Mouse (Mus musculus): ENCODE measurements around the gene Rab8a. TPM values are rescaled to one million over a fixed set of nuclear protein-coding genes. Genes with fewer than 3 reads are reported as not detected.
"Not testable (repeated sequence)": the region's sequence is repeated elsewhere in the genome, so short reads cannot be mapped to it uniquely, and the experiment has no call there.

Rab8a gene
- polyA plus RNA-seq (2012; rRNA removed), result 39.1 and 67.4 TPM in 2 replicates

- TF ChIP-seq POLR2A (IDR thresholded peaks at IDR 0.05; ENCODE audit: borderline replicate concordance, extremely low read depth, low read depth, low read length), result peak; percentile 94
- no peak for TF ChIP-seq CTCF (IDR thresholded peaks at IDR 0.05; ENCODE audit: insufficient read depth, low read length)
- Histone ChIP-seq H3K4me1 (ENCODE audit: control insufficient read depth, insufficient read depth, low read length) (peaks cover 11% of the 10 kb centered on the region), H3K4me3 (replicated peaks; ENCODE audit: extremely low read depth, low read depth, low read length) (peak within 1 kb of the TSS; percentile 96)
- WGBS, result under 1% methylated on average over 82 of the region's 82 CpGs
- DNase-seq, result peak; percentile 99
Measured at GRCm38 (mm10) chr8:72160707-72161697, at the start of gene Rab8a. Gene Rab8a (plus strand): TSS chr8:72161200.

GRCm38 (mm10) chr8:72112486-72112885 is 48.5 kb upstream of the Rab8a start:
- no peaks in the 10 kb centered on the region for H3K4me1 ChIP-seq (ENCODE audit: control insufficient read depth, insufficient read depth, low read length)
- no peak overlapping the region for H3K4me3 ChIP-seq (replicated peaks; ENCODE audit: extremely low read depth, low read depth, low read length)
- DNase-seq, result no peak
- WGBS, result 71% methylated on average over 3 of the region's 3 CpGs
- TF ChIP-seq CTCF (IDR thresholded peaks at IDR 0.05; ENCODE audit: insufficient read depth, low read length) (no peak), POLR2A (IDR thresholded peaks at IDR 0.05; ENCODE audit: borderline replicate concordance, extremely low read depth, low read depth, low read length) (no peak)

- Histone ChIP-seq H3K4me1 (ENCODE audit: control insufficient read depth, insufficient read depth, low read length) (no peaks in the 10 kb centered on the region), H3K4me3 (replicated peaks; ENCODE audit: extremely low read depth, low read depth, low read length) (no peak overlapping the region)
- DNase-seq, result no peak
- no peak for TF ChIP-seq CTCF (IDR thresholded peaks at IDR 0.05; ENCODE audit: insufficient read depth, low read length)
- TF ChIP-seq POLR2A (IDR thresholded peaks at IDR 0.05; ENCODE audit: borderline replicate concordance, extremely low read depth, low read depth, low read length), result no peak
- 87% methylated on average over 2 of the region's 2 CpGs for whole genome bisulfite sequencing
Measured at GRCm38 (mm10) chr8:72115202-72115601, 45.8 kb upstream of the Rab8a start.

- no peak for DNase-seq
- H3K4me1 ChIP-seq (ENCODE audit: control insufficient read depth, insufficient read depth, low read length), result no peaks in the 10 kb centered on the region
- 49% methylated on average over 4 of the region's 4 CpGs for WGBS
- no peak overlapping the region for H3K4me3 ChIP-seq (replicated peaks; ENCODE audit: extremely low read depth, low read depth, low read length)
- TF ChIP-seq CTCF (IDR thresholded peaks at IDR 0.05; ENCODE audit: insufficient read depth, low read length), result no peak
- no peak for TF ChIP-seq POLR2A (IDR thresholded peaks at IDR 0.05; ENCODE audit: borderline replicate concordance, extremely low read depth, low read depth, low read length)
Measured at GRCm38 (mm10) chr8:72118616-72119015, 42.4 kb upstream of the Rab8a start.

GRCm38 (mm10) chr8:72121486-72121885 is 39.5 kb upstream of the Rab8a start:
- WGBS, result 56% methylated on average over 3 of the region's 3 CpGs
- not testable (repeated sequence) for DNase-seq; H3K4me1 ChIP-seq (ENCODE audit: control insufficient read depth, insufficient read depth, low read length); H3K4me3 ChIP-seq (replicated peaks; ENCODE audit: extremely low read depth, low read depth, low read length)

GRCm38 (mm10) chr8:72121997-72122396 is 39.0 kb upstream of the Rab8a start:
- Histone ChIP-seq H3K4me1 (ENCODE audit: control insufficient read depth, insufficient read depth, low read length) (no peaks in the 10 kb centered on the region), H3K4me3 (replicated peaks; ENCODE audit: extremely low read depth, low read depth, low read length) (no peak overlapping the region)
- no peak for TF ChIP-seq CTCF (IDR thresholded peaks at IDR 0.05; ENCODE audit: insufficient read depth, low read length)
- TF ChIP-seq POLR2A (IDR thresholded peaks at IDR 0.05; ENCODE audit: borderline replicate concordance, extremely low read depth, low read depth, low read length), result no peak
- DNase-seq, result no peak
- 89% methylated on average over 1 of the region's 1 CpGs for WGBS

GRCm38 (mm10) chr8:72127834-72128233 is 33.2 kb upstream of the Rab8a start:
- no peak for DNase-seq
- no peak overlapping the region for H3K4me3 ChIP-seq (replicated peaks; ENCODE audit: extremely low read depth, low read depth, low read length)
- peaks cover under 1% of the 10 kb centered on the region for H3K4me1 ChIP-seq (ENCODE audit: control insufficient read depth, insufficient read depth, low read length)
- TF ChIP-seq POLR2A (IDR thresholded peaks at IDR 0.05; ENCODE audit: borderline replicate concordance, extremely low read depth, low read depth, low read length) (no peak), CTCF (IDR thresholded peaks at IDR 0.05; ENCODE audit: insufficient read depth, low read length) (no peak)
- WGBS, result 26% methylated on average over 1 of the region's 1 CpGs

GRCm38 (mm10) chr8:72131251-72131650 is 29.7 kb upstream of the Rab8a start:
- no peak for TF ChIP-seq CTCF (IDR thresholded peaks at IDR 0.05; ENCODE audit: insufficient read depth, low read length)
- TF ChIP-seq POLR2A (IDR thresholded peaks at IDR 0.05; ENCODE audit: borderline replicate concordance, extremely low read depth, low read depth, low read length), result no peak
- Histone ChIP-seq H3K4me3 (replicated peaks; ENCODE audit: extremely low read depth, low read depth, low read length) (no peak overlapping the region), H3K4me1 (ENCODE audit: control insufficient read depth, insufficient read depth, low read length) (peaks cover 2% of the 10 kb centered on the region)
- 53% methylated on average over 2 of the region's 2 CpGs for WGBS
- no peak for DNase-seq

- WGBS, result 64% methylated on average over 2 of the region's 2 CpGs
- no peak for DNase-seq
- no peak overlapping the region for H3K4me3 ChIP-seq (replicated peaks; ENCODE audit: extremely low read depth, low read depth, low read length)
- TF ChIP-seq CTCF (IDR thresholded peaks at IDR 0.05; ENCODE audit: insufficient read depth, low read length), result no peak
- no peak for TF ChIP-seq POLR2A (IDR thresholded peaks at IDR 0.05; ENCODE audit: borderline replicate concordance, extremely low read depth, low read depth, low read length)
- H3K4me1 ChIP-seq (ENCODE audit: control insufficient read depth, insufficient read depth, low read length), result peaks cover 4% of the 10 kb centered on the region
Measured at GRCm38 (mm10) chr8:72131901-72132300, 29.1 kb upstream of the Rab8a start.

- TF ChIP-seq CTCF (IDR thresholded peaks at IDR 0.05; ENCODE audit: insufficient read depth, low read length) (no peak), POLR2A (IDR thresholded peaks at IDR 0.05; ENCODE audit: borderline replicate concordance, extremely low read depth, low read depth, low read length) (no peak)
- Histone ChIP-seq H3K4me1 (ENCODE audit: control insufficient read depth, insufficient read depth, low read length) (peaks cover 7% of the 10 kb centered on the region), H3K4me3 (replicated peaks; ENCODE audit: extremely low read depth, low read depth, low read length) (no peak overlapping the region)
- no peak for DNase-seq
- 58% methylated on average over 1 of the region's 1 CpGs for WGBS
Measured at GRCm38 (mm10) chr8:72132417-72132816, 28.6 kb upstream of the Rab8a start.
